Mouse (Mus musculus) heart, adult 9 months (tissue): ENCODE measurements around the gene Avpr1b.
"Not testable (repeated sequence)": the region's sequence is repeated elsewhere in the genome, so short reads cannot be mapped to it uniquely, and the experiment has no call there.

Experiments
- DNase-seq, 2 experiments: peaks; one replicate each; pipeline ENCODE4 v3.0.0; 2022; ENCODE audit warnings: low spot score in 2 of 2

The Avpr1b gene

DNA sequence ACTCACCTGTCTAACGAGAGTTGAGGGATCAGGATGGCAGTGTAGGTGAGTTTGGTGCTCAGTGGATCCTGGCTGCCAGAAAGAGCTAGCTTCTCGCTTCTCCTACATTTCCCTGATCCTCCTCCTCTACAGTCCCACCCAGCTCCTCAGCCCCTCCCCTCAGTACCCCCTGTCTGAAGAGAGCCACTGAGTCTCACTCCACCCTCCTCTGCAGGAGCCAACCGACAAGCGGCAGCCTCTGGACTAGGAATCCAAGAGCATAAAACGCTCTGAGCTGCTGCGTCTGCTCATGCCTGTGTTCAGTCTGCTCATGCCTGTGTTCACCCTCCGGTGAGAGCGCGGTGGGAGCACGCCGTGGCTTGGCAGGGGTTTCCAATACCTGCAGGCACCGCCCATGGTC lies at the start of gene Avpr1b:
Gene Avpr1b (plus strand): TSS at position 335 of the 400 bp plus-strand sequence.
- DNase-seq, result no peak

DNA sequence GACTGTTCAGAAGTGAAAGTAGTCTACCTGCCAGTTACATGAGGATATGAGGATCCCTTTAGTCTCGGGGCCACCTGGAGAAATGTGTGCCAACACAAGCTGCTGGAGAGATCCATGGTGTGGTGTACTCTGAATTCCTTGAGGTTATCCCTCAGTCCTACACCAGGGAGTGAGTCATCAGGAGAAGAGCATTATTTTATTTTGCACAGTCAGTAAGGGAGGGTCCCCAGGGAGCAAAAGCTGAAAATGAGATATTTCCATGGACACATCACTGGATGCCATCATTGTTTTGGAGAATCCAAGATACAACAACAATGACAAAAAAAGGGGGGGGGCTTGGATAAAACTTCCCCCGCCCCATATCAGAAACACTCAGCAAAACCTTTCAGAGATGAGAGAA lies 47.1 kb upstream of the Avpr1b start:
- DNase-seq, result no peak

- no peak for DNase-seq
Observed at GRCm38 (mm10) chr1:131553428-131553827, 45.6 kb upstream of the Avpr1b start.

DNA sequence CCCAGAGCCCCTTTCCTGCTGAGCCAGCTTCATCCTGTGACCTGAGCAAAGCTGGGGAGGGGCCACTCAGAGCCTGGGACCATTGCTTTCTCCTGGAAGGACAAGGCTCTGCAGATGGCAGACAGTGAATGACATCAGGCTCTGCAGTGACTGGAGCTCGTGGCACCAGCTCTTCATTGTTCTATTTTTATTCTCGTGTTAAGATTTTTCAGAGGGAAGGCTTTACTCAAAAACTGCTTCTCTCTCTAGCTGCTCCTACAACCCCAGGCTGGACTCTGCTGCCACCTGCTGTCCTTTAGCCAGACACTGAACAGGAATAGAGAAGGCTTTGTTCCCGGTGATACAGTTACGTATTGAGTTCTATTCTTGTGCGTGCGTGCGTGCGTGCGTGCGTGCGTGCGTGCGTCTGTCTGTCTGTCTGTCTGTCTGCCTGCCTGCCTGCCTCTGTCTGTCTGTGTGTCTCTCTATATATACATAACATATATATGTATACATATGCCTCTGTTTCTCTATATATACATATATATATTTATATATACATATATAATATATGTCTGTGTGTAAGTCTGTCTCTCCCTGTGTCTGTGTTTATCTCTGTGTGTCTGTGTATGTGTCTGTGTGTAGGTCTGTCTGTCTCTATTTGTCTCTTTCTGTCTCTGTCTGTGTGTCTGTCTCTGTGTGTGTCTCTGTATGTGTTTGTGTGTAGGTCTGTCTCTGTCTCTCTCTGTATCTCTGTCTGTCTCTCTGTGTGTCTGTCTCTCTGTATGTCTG lies 43.8 kb upstream of the Avpr1b start:
- peak; percentile 72 to 82 for DNase-seq

DNA sequence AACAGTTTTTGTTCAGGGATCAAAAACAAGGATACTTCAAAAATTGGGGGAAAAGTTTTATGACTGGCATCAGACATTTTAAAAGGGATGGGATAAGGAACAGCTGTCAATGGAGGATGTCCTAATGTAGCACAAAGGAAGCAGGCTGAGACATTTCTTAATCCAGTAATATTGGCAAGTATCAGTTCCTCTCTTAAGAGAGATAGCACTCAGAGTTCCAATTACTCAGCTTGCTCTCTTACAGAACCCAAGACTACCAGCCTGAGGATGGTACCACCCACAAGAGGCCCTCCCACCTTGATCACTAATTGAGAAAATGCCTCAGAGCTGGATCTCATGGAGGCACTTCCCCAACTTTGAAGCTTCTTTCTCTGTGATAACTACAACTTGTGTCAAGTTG lies 38.5 kb upstream of the Avpr1b start:
- DNase-seq, result no peak

- no peak for DNase-seq
Observed at GRCm38 (mm10) chr1:131562081-131562480, 37.0 kb upstream of the Avpr1b start.

DNA sequence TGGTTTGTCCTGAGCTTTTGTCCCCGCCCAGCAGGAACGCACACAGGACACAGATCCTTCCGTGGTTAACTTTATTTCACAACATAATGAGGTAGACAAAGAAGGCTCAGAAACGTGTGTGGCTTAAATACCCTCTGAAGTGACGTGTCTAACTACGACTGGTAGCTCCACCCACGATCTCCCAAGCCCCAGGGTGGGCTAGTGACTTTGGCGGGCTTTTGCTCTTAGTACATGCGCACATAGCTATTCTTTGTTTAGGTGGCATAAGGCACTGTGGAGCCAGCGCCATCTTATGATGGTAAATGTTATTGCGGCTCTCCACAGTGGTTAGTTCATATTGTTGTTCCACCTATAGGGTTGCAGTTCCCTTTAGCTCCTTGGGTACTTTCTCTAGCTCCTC lies 33.0 kb upstream of the Avpr1b start:
- DNase-seq, result not testable (repeated sequence)

GRCm38 (mm10) chr1:131569721-131570120 lies 29.3 kb upstream of the Avpr1b start:
- no peak for DNase-seq

GRCm38 (mm10) chr1:131570391-131570790 lies 28.6 kb upstream of the Avpr1b start:
- DNase-seq, result no peak

DNA sequence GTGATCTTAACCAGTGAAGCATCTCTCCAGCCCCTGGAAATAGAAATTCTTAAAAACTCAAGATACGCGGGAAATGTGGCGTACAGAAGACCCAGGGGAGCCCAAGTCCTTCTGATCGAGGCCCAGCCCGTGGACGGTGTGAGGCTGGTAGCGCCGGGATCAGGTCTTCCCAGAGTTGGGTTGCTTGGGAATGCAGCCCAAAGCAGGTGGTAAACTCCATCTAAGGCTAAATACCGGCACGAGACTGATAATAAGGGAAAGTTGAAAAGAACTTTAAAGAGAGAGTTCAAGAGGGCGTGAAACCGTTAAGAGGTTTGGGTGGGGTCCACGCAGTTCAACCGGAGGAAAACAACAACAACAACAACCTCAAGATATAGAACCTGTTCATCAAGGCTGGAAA lies 25.3 kb upstream of the Avpr1b start:
- no peak for DNase-seq

GRCm38 (mm10) chr1:131578943-131579680 lies 19.9 kb upstream of the Avpr1b start:
- no peak for DNase-seq

GRCm38 (mm10) chr1:131580389-131580788 lies 18.6 kb upstream of the Avpr1b start:
- DNase-seq, result no peak

GRCm38 (mm10) chr1:131583598-131583997 lies 15.4 kb upstream of the Avpr1b start:
- DNase-seq, result no peak

DNA sequence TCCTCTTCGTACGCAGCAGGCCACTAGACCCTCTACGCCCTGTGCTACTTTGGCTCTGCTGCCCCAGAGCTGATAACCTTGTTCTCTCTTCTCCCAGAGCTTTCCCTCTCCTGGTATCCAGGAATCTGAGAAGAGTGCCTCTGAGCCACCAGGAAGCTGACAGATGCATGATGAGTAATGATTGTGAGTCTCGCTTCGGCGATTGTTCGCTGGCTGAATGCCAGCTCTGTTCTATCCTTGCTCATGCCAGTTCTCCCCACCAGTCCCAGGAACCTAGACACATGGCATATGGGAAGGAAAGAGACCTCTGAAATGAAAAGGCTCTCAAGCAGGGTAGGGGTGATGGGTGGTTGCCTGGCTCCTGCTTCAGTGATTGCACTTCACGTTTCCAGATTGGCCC lies 12.2 kb upstream of the Avpr1b start:
- no peak for DNase-seq

DNA sequence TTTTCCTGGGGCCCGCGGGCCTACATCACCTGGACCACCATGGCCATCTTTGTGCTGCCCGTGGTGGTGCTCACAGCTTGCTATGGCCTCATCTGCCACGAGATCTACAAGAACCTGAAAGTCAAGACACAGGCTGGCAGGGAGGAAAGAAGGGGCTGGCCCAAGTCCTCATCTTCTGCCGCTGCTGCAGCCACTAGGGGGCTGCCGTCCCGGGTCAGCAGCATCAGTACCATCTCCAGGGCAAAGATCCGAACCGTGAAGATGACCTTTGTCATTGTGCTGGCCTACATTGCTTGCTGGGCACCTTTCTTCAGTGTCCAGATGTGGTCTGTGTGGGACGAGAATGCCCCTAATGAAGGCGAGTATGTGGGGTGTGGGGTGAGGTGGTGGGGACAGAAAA lies 1.3 kb downstream of the Avpr1b start:
- DNase-seq, result no peak

GRCm38 (mm10) chr1:131606719-131607118 lies 7.7 kb downstream of the Avpr1b start:
- DNase-seq, result no peak

DNA sequence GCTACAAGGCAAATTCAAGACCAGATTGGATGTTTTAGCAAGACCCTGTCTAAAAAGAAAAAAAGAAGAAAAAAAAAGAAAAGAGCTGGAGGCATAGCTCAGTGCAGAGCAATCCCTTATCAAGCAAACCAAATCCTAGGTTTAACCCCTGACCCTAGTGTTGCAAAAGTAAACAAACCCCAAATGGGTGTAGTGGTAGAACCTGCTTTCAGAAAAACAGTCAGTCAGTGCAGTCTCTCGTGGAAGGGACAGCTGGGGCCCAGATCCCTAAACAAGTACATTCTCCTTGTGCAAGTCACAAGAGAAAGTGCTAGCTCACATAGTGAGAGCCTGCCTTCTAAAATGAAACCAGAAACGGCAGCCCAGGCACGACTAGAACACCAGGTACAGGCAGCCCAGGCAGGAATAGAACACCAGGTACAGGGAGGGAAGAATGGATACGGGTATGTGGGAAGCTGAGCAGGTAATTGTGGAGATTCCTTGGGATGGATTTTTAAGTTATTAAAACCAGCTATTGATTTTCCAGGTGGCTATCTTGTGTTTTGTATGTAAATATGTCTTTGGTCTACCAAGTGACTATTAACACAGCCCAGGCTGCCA lies 13.6 kb downstream of the Avpr1b start:
- DNase-seq, result no peak

DNA sequence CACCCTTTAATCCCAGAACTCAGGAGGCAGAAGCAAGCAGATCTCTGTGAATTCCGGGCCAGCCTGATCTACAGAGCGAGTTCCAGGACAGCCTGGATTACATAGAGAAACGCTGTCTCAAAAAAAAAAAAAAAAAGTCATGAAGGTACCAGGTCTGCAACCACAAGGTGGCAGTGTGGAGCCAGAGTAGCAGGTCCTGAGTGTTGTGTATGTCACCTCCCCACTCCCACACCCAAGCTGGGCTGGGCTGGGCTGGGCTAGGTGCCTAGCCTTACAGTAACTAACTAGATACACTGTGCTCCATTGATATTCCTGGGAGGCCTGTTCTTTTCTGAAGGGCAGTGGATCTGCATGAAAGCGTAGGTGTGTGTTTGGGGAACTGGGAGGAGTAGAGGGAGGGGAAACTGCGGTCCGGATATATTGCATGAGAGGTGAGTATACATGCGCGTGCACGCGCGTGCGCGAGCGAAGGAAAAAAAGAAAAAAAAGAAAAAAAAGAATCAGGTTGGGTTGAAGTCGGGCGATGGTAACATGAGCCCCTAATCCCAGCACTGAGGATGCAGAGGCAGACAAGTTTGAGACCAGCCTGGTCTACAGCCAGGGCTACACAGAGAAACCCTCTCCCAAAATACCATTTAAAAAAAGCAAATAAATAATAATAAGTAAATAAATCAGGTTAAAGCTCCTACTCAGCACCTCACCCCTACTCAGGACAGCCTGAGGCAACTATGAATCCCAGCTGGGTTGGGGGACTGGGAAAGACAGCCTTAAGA lies 14.5 kb downstream of the Avpr1b start:
- peak; percentile 23 to 50 for DNase-seq

DNA sequence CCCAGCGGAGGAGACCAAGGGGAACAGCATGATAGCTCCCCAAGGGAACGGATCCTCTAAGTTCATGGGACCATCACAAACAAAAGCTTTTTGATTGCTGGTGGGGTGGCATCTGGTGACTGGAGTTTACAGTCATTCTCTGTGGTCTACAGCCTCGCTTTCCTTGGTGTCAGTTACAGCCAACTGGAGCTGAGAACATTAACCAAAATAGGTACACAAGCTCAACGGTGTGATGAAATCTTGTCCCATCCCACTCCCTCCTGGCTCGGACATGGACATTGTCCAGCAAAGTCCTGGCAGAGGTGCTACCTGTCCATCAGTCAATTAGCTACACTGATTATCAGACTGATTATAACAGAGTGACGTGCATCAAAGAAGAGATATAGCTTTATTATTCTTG lies 15.6 kb downstream of the Avpr1b start:
- no peak for DNase-seq

GRCm38 (mm10) chr1:131616131-131616530 lies 17.1 kb downstream of the Avpr1b start:
- no peak for DNase-seq

GRCm38 (mm10) chr1:131616546-131617220 lies 17.6 kb downstream of the Avpr1b start:
- no peak for DNase-seq
